Comparison of ENCODE assay signal across 23 mouse cellular contexts in genomic region chr1:114152855-114153254, GRCm38 (mm10).
A peak's percentile ranks its signal among the peaks of the same experiment; 100 is the strongest.
DNase-seq lines count a peak whose midpoint lies in the region; ATAC-seq lines count a peak whose summit lies in the region.
"Had no signal": no experiment of that assay in that cellular context is flagged by ENCODE, and none has a peak within 500 bp of the region (broad histone marks: within the 10 kb centered on the region; RNA-seq: fewer than 3 reads in every experiment).

No protein-coding gene starts in this region.

- no peak overlapping the region for H3K27ac ChIP-seq in intestine, embryonic 15.5 days
- no peak overlapping the region for H3K27ac ChIP-seq in intestine, embryonic 16.5 days (ENCODE audit: low read length)
- H3K27ac ChIP-seq: embryonic facial prominence, embryonic 13.5 days; embryonic facial prominence, embryonic 15.5 days; forebrain, embryonic 10.5 days; forebrain, embryonic 12.5 days had no signal

- H3K4me1 ChIP-seq in intestine, embryonic 15.5 days (replicated peaks): no peaks in the 10 kb centered on the region
- H3K4me1 ChIP-seq in intestine, embryonic 16.5 days (ENCODE audit: control insufficient read depth, insufficient read depth, low read length): no peaks in the 10 kb centered on the region
- H3K4me1 ChIP-seq: embryonic facial prominence, embryonic 13.5 days; embryonic facial prominence, embryonic 15.5 days; forebrain, embryonic 10.5 days; forebrain, embryonic 12.5 days had no signal

- H3K36me3 ChIP-seq in intestine, embryonic 15.5 days: no peaks in the 10 kb centered on the region
- no peaks in the 10 kb centered on the region for H3K36me3 ChIP-seq in intestine, embryonic 16.5 days (ENCODE audit: control insufficient read depth, insufficient read depth, low read length)
- H3K36me3 ChIP-seq: embryonic facial prominence, embryonic 13.5 days; embryonic facial prominence, embryonic 15.5 days; forebrain, embryonic 10.5 days; forebrain, embryonic 12.5 days had no signal

- H3K27me3 ChIP-seq in intestine, embryonic 15.5 days (replicated peaks): no peaks in the 10 kb centered on the region
- H3K27me3 ChIP-seq in intestine, embryonic 16.5 days (replicated peaks; ENCODE audit: control insufficient read depth, insufficient read depth, low read length): no peaks in the 10 kb centered on the region
- H3K27me3 ChIP-seq: embryonic facial prominence, embryonic 13.5 days; embryonic facial prominence, embryonic 15.5 days; forebrain, embryonic 12.5 days had no signal

- no peaks in the 10 kb centered on the region for H3K9me3 ChIP-seq in intestine, embryonic 15.5 days
- H3K9me3 ChIP-seq in intestine, embryonic 16.5 days (ENCODE audit: control insufficient read depth, low read length): no peaks in the 10 kb centered on the region
- H3K9me3 ChIP-seq: embryonic facial prominence, embryonic 13.5 days; embryonic facial prominence, embryonic 15.5 days; forebrain, embryonic 10.5 days; forebrain, embryonic 12.5 days had no signal

- DNase-seq in kidney, adult 9 months: peak; percentile 20
- DNase-seq in kidney, postnatal 10 days: no peak
- DNase-seq in large intestine, adult 2 months (ENCODE audit: low read depth, low spot score): peak; percentile 2
- no peak for DNase-seq in left cerebral cortex, adult 8-10 months (ENCODE audit: low spot score in 2 of 2)
- no peak for DNase-seq in liver
- DNase-seq: adrenal gland, adult 2 months; adrenal gland, postnatal 10 days; adrenal gland, postnatal 25 days; cerebellum, adult 11 months; cerebellum, adult 18-20 months; cerebellum, adult 8-10 months; cerebellum, adult 9-11 months; cerebellum, postnatal 14 days; cerebellum, postnatal 36 days; embryo, embryonic 11 days had no signal

- ATAC-seq in intestine, embryonic 15.5 days: peak; percentile 91
- peak; percentile 96 for ATAC-seq in intestine, embryonic 16.5 days
- ATAC-seq: forebrain, embryonic 14.5 days had no signal

- H3K9ac ChIP-seq in intestine, embryonic 15.5 days: no peak overlapping the region
- H3K9ac ChIP-seq in intestine, embryonic 16.5 days (ENCODE audit: low read depth, low read length): no peak overlapping the region
- H3K9ac ChIP-seq: embryonic facial prominence, embryonic 13.5 days; embryonic facial prominence, embryonic 15.5 days; forebrain, embryonic 12.5 days had no signal

- no peak overlapping the region for H3K4me2 ChIP-seq in intestine, embryonic 15.5 days (replicated peaks)
- no peak overlapping the region for H3K4me2 ChIP-seq in intestine, embryonic 16.5 days (ENCODE audit: low read depth, low read length)
- H3K4me2 ChIP-seq: embryonic facial prominence, embryonic 13.5 days; embryonic facial prominence, embryonic 15.5 days; forebrain, embryonic 12.5 days had no signal

- no peak overlapping the region for H3K4me3 ChIP-seq in intestine, embryonic 15.5 days (replicated peaks)
- no peak overlapping the region for H3K4me3 ChIP-seq in intestine, embryonic 16.5 days (ENCODE audit: low read length)
- H3K4me3 ChIP-seq: embryonic facial prominence, embryonic 13.5 days; embryonic facial prominence, embryonic 15.5 days; erythroblast, embryonic 14.5 days; forebrain, embryonic 10.5 days; forebrain, embryonic 12.5 days had no signal

Comparison
In these comparisons a context has a peak if more than half of its experiments do, and no peak if none do; other contexts are left out.
1. DNase-seq: peak in kidney, adult 9 months (single experiment) and large intestine, adult 2 months (single experiment); none in kidney, postnatal 10 days (single experiment), left cerebral cortex, adult 8-10 months (0 of 2) and liver (single experiment).